Mouse (Mus musculus) limb, embryonic 12.5 days (tissue): ENCODE measurements around the gene Sh3pxd2a. TPM values are rescaled to one million over a fixed set of nuclear protein-coding genes. Genes with fewer than 3 reads are reported as not detected.

Source experiments
- ATAC-seq: fragments of 200-750 bp; cut with Nextera tagmentation; 2 replicates; pipeline ENCODE4 v1.8.0; 2017; ENCODE audit warnings: low read depth, moderate TSS enrichment; ENCODE audit not compliant: insufficient number of reproducible peaks, insufficient read depth, low FRiP score, low TSS enrichment
- H3K27ac ChIP-seq: fragments of 300-500 bp; sonication (generic); 2 replicates; pipeline ENCODE4 v1.5.1; 2016; ENCODE audit warnings: mild to moderate bottlenecking, moderate library complexity
- H3K27me3 ChIP-seq: fragments of 300-500 bp; sonication (generic); 2 replicates; pipeline ENCODE4 v1.6.1; 2016; ENCODE audit warnings: mild to moderate bottlenecking, moderate library complexity
- H3K36me3 ChIP-seq: fragments of 300-500 bp; sonication (generic); 2 replicates; pipeline ENCODE4 v1.6.1; 2016; ENCODE audit warnings: mild to moderate bottlenecking, moderate library complexity
- H3K4me1 ChIP-seq: fragments of 300-500 bp; sonication (generic); replicated peaks from 2 replicates; pipeline ENCODE4 v1.6.1; 2016
- H3K4me2 ChIP-seq: fragments of 300-500 bp; sonication (generic); 2 replicates; pipeline ENCODE4 v1.6.1; 2016; ENCODE audit warnings: mild to moderate bottlenecking, moderate library complexity
- H3K4me3 ChIP-seq: fragments of 300-500 bp; sonication (generic); replicated peaks from 2 replicates; pipeline ENCODE4 v1.5.1; 2016; ENCODE audit warnings: mild to moderate bottlenecking
- H3K9ac ChIP-seq: fragments of 300-500 bp; sonication (generic); replicated peaks from 2 replicates; pipeline ENCODE4 v1.6.1; 2016; ENCODE audit warnings: mild to moderate bottlenecking, moderate library complexity
- H3K9me3 ChIP-seq: fragments of 300-500 bp; sonication (generic); 2 replicates; pipeline ENCODE4 v1.6.1; 2016; ENCODE audit warnings: mild to moderate bottlenecking, moderate library complexity
- WGBS: fragments of 180-500 bp; shearing (Covaris S2); methylation state at CpG from one replicate; pipeline ENCODE4 v1.1.7; 2016; 5-methylcytosine and 5-hydroxymethylcytosine counted together
- polyA plus RNA-seq: library from polyadenylated mRNA; unstranded; fragments of >200 nt; fragmentation: Nextera tagmentation; extraction: Ambion mirVana; gene quantifications from 2 replicates; pipeline ENCODE4 v1.2.1, GENCODE M21; 2016

Gene Sh3pxd2a
- polyA plus RNA-seq, 1 experiment from 2014 or later, result 7.7 TPM

DNA sequence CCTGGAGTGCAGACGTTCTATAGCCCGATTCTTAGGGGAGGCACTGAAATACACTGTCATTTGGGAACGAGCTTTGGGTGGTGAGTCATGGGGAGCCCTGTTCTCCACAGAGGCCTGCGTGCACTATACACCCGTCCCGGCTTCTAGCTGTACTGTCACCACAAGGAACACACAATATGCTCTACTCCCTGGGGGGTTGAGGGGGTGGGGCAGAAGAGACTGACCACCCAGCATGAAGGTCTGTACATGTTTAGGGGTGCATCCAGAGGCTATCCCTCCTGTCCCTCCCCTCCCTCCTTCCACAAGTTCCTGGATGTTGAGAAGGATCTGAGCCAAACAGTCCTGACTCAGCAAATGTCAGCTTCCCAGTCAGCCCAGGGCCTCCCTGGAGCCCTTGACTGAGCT, 182.1 kb downstream of the Sh3pxd2a start:
- Histone ChIP-seq H3K36me3 (peaks cover 100% of the 10 kb centered on the region), H3K4me3 (no peak overlapping the region), H3K27ac (no peak overlapping the region), H3K9ac (0 out of 2 replicates have a peak overlapping the region, but pooled peaks have one; percentile 8), H3K27me3 (no peaks in the 10 kb centered on the region), H3K4me2 (no peak overlapping the region), H3K9me3 (no peaks in the 10 kb centered on the region), H3K4me1 (0 out of 2 replicates have a peak, but pooled peaks cover 7% of the 10 kb centered on the region)
- no peak for ATAC-seq
- 86% methylated on average over 6 of the region's 6 CpGs for WGBS

DNA sequence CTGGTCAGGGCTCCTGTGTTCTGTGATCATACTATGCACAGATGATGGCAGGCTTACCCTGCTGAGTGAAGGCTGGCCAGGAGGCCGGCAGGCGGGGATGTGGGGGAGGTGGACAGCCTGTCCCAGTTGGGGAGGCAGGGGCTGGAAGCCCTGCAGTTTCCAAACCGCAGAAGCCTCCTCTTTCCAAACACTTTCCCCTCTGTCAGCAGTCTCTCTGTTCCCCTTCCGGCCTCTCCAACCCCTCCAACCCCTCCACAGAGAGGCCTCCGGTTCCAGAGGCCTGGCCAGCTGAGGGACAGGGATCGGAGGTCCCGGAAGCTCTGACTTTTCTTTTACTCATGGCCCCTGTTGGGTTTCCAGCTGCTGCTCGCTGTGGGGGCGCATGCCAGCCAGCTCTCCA, 183.3 kb downstream of the Sh3pxd2a start:
- WGBS, result 93% methylated on average over 9 of the region's 9 CpGs
- H3K9ac ChIP-seq, result no peak overlapping the region
- H3K4me2 ChIP-seq, result no peak overlapping the region
- ATAC-seq, result no peak
- H3K36me3 ChIP-seq, result peaks cover 100% of the 10 kb centered on the region
- H3K27me3 ChIP-seq, result no peaks in the 10 kb centered on the region
- no peak overlapping the region for H3K4me3 ChIP-seq
- H3K27ac ChIP-seq, result no peak overlapping the region
- H3K4me1 ChIP-seq, result no peaks in the 10 kb centered on the region
- no peaks in the 10 kb centered on the region; the same call in 1 of the 2 replicates for H3K9me3 ChIP-seq

DNA sequence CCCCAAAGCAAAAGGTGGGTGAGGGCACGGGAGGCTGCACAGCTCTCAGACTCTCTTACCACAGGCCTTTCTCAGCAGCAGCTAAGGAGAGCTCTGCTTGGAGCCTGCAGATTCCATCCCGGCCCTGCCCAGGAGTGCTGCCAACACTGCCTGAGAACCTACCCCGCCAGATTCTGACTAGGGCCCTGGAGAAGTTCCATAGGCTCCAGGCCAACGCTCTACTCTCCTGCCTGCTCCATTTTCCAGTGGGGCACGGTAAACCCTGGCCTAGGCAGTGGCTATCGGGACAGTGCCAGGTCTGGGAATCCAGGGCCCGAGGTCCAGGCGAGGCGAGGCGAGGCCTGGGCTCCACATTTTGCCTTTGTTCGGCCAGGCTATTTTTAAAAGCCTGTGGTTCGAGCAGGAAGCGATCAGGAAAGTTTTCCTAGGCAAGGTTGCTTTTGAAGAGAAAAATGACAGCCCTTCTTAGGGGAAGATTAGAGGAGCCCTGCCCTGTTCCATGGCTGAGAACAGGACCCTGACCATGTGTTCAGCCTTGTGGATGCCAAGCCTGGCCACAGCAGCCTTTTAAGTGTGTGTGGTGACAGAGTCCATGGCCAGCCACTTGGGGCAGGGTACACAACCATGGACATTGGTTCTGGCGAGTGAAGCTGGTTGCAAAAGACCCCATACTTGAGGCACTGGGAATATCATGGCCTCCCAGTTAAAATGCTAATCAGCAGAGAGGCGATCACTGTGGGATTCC, 184.2 kb downstream of the Sh3pxd2a start:
- ATAC-seq, result no peak

DNA sequence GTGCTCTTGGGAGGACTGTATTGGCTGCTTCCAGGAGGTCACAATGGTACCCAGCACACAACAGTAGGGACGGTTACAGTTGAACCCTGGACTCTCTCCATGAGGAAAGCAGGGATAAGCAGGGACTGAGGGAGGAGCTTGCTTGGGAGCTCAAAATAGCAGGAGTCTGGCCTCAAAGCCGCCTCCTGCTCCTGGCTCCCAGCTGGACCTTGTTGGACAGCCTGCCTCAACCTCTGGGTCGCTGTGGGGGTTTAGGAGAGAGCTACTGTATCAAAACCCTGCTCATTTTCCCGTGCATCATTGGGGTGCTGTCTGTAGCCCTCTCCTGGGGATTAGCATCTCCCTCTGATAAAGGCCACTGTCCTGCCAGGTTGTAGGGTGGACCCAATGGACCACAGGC, 184.8 kb downstream of the Sh3pxd2a start:
- H3K36me3 ChIP-seq, result peaks cover 100% of the 10 kb centered on the region
- no peak overlapping the region for H3K4me3 ChIP-seq
- no peaks in the 10 kb centered on the region for H3K4me1 ChIP-seq
- no peaks in the 10 kb centered on the region for H3K27me3 ChIP-seq
- 90% methylated on average over 4 of the region's 4 CpGs for WGBS
- no peak overlapping the region for H3K9ac ChIP-seq
- no peak overlapping the region for H3K4me2 ChIP-seq
- H3K27ac ChIP-seq, result 0 out of 2 replicates have a peak overlapping the region, but pooled peaks have one; percentile 12
- H3K9me3 ChIP-seq, result no peaks in the 10 kb centered on the region; the same call in 1 of the 2 replicates
- no peak for ATAC-seq

More for the DNA sequence above, 184.2 kb downstream of the Sh3pxd2a start:
- Histone ChIP-seq H3K4me3 (no peak overlapping the region), H3K36me3 (peaks cover 100% of the 10 kb centered on the region), H3K9me3 (no peaks in the 10 kb centered on the region; the same call in 1 of the 2 replicates), H3K4me1 (no peaks in the 10 kb centered on the region), H3K27ac (0 out of 2 replicates have a peak overlapping the region, but pooled peaks have one; percentile 12), H3K27me3 (no peaks in the 10 kb centered on the region), H3K4me2 (no peak overlapping the region), H3K9ac (no peak overlapping the region)
- 90% methylated on average over 15 of the region's 15 CpGs for WGBS

DNA sequence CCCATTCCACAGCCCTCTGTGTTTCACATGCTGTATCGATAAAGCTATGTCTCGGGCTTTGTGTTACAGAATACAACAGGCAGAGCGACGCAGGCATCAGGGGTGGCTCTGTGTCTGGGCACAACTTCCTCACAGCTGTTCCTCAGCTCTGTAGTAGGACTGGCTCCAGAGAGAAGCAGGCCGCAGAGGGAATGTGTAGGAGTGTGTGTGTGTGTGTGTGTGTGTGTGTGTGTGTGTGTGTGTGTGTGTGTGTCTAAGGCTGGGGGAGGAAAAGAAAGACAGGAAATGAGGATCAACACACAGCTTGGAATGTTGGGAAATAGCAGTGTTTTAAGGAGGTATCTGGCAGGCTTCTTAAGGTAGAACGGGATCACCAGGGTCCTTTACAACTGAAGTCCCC, 187.5 kb downstream of the Sh3pxd2a start:
- no peak overlapping the region for H3K4me3 ChIP-seq
- no peak overlapping the region for H3K4me2 ChIP-seq
- H3K9ac ChIP-seq, result no peak overlapping the region
- no peaks in the 10 kb centered on the region; the same call in 1 of the 2 replicates for H3K9me3 ChIP-seq
- H3K27me3 ChIP-seq, result no peaks in the 10 kb centered on the region
- no peaks in the 10 kb centered on the region for H3K4me1 ChIP-seq
- 77% methylated on average over 6 of the region's 6 CpGs for whole genome bisulfite sequencing
- peak overlapping the region; percentile 51 for H3K27ac ChIP-seq
- no peak for ATAC-seq
- peaks cover 100% of the 10 kb centered on the region for H3K36me3 ChIP-seq

DNA sequence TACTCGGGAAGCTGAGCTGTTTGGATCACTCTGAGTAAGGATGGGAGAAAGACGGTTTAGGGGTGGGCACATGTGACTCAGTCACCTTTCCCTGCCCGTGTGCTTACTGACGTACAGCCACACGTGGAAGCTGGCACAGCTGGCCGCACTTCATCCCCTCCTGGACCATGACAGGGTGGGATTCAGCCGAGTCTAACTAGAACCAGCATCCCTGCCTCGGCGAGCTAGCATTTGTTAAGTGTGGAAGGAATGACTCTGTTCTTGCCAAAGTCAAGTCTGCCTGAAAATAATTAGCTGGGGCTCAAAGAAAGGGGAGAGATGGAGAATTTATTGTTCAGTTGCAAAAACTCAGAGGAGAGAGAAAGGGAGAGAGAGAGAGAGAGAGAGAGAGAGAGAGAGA, 193.7 kb downstream of the Sh3pxd2a start:
- ATAC-seq, result no peak
- Histone ChIP-seq H3K27ac (no peak overlapping the region), H3K4me3 (no peak overlapping the region), H3K4me1 (no peaks in the 10 kb centered on the region), H3K36me3 (peaks cover 99% of the 10 kb centered on the region), H3K4me2 (no peak overlapping the region), H3K27me3 (no peaks in the 10 kb centered on the region), H3K9me3 (no peaks in the 10 kb centered on the region), H3K9ac (no peak overlapping the region)
- WGBS, result 68% methylated on average over 9 of the region's 9 CpGs

DNA sequence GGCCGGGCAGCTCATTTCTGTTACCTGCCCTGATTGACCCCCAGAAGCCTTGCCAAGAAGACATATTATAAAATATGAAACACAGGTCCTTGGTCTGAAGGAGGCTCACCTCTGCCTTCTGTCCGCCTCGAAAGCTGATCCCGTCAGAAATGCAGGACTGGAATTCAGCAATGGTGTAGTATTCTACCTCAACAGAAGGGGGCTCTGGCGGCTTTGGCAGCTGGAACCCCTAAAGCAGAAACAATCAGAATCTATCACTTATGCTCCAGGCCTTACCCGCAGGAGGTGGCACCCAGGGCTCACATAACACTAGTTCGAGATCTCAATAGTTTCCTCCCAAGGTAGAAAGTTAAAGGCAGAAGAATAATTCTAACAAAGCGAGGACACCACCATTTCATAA, 194.5 kb downstream of the Sh3pxd2a start:
- Histone ChIP-seq H3K9me3 (no peaks in the 10 kb centered on the region), H3K9ac (no peak overlapping the region), H3K36me3 (peaks cover 95% of the 10 kb centered on the region), H3K4me2 (no peak overlapping the region), H3K27me3 (no peaks in the 10 kb centered on the region), H3K4me1 (no peaks in the 10 kb centered on the region), H3K4me3 (no peak overlapping the region), H3K27ac (no peak overlapping the region)
- ATAC-seq, result no peak
- WGBS, result 62% methylated on average over 8 of the region's 8 CpGs

DNA sequence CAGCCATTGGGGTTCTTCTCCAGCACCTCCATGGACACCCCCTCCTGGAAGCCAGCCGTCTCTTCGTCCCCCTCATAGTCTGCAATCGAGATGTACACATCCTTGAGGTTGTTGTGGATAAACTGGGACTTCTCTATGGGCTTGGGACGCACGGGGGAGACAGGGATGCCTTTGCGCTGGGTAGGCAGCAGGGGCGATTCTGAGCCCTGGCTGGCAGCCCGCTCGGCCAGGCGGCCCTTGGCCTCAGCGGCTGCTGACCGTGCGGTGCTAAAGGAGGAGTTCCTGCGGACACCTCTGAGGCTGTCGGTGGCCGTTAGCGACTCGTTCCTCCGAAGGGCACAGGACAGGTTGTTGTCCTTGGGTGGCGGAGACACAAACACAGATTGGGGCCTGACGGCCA, 197.1 kb downstream of the Sh3pxd2a start:
- H3K9me3 ChIP-seq, result no peaks in the 10 kb centered on the region
- WGBS, result 91% methylated on average over 21 of the region's 21 CpGs
- H3K9ac ChIP-seq, result no peak overlapping the region
- no peak overlapping the region for H3K27ac ChIP-seq
- no peak overlapping the region for H3K4me2 ChIP-seq
- peaks cover 79% of the 10 kb centered on the region for H3K36me3 ChIP-seq
- no peak for ATAC-seq
- H3K27me3 ChIP-seq, result no peaks in the 10 kb centered on the region
- H3K4me1 ChIP-seq, result 0 out of 2 replicates have a peak, but pooled peaks cover 2% of the 10 kb centered on the region
- no peak overlapping the region for H3K4me3 ChIP-seq

DNA sequence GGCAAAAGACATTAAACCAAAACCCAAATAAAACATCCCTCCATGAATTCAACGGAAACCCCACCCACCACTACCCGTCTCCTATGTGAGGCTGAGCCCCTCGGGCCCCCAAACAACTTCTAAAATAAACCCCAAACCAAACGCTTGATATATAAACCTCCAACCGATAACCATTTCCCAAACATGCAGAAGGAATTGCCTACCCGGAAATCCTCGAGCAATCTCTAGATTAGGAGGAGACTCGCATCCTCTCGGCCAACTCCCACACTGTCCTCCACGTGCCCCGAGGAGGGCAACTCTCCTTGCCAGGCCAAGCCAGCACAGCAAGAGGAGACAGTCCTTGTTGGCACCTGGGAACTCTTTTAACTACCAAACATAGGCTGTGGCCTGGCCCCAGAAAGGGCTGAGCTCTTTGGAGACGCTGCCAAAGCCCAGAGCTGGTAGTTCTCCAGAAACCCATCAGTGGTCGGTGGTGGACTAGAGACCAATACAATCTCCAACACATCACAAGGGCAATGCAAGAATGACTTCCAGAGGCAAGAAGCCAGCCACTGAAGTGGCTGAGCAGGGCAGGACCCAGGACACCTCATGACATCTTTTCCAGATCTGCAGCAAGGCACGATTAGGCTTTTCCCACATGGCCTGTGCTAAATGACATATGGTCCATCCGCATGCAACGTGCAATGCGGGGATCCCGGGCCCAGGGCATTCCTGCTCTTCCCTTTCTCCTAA, 198.0 kb downstream of the Sh3pxd2a start:
- Histone ChIP-seq H3K36me3 (peaks cover 71% of the 10 kb centered on the region), H3K9me3 (no peaks in the 10 kb centered on the region), H3K9ac (no peak overlapping the region), H3K4me1 (0 out of 2 replicates have a peak, but pooled peaks cover 2% of the 10 kb centered on the region), H3K27me3 (no peaks in the 10 kb centered on the region), H3K4me3 (no peak overlapping the region), H3K27ac (no peak overlapping the region), H3K4me2 (no peak overlapping the region)
- ATAC-seq, result no peak
- 91% methylated on average over 18 of the region's 18 CpGs for WGBS

DNA sequence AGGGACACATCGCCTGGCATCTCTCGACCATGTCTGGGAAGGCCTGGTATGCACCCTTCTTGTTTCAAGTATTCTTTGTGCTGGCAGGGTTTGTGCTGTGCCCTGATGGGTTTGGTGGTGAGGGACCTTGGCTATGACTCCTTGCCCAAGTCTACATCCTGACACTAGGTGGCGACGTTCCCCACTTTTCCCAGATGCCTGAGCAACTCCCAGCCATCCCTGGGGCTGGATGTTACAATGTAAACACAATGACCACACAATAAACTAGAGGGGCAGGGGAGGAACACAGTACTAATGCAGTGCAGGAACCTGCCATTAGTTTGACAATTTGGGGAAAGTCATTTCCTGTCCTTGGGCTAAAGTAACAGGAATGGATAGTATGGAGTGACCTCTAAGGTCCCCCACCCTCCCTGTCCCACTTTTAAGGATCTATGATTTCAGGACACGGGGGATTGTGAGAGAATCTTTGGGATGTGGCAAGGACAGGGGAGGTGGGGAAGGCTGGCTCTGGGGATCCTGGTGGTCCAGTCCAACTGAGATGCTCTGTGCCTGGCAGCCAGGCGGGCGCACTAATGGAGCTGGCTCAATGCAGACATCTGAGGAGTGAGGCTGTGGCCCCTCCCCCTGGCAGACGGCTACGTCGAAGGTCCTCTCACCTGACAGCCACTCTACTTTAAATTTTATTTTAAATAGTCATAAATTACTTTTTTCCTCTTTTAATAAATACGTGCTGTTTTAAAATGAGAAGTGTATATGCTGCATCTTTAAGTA, 199.7 kb downstream of the Sh3pxd2a start:
- no peaks in the 10 kb centered on the region for H3K27me3 ChIP-seq
- H3K4me3 ChIP-seq, result no peak overlapping the region
- peaks cover 55% of the 10 kb centered on the region for H3K36me3 ChIP-seq
- no peaks in the 10 kb centered on the region for H3K9me3 ChIP-seq
- H3K9ac ChIP-seq, result no peak overlapping the region
- peaks cover 6% of the 10 kb centered on the region; the same call in 1 of the 2 replicates for H3K4me1 ChIP-seq
- 51% methylated on average over 11 of the region's 11 CpGs for WGBS
- peak; percentile 29; the same call in 1 of the 2 replicates for ATAC-seq
- no peak overlapping the region for H3K27ac ChIP-seq
- no peak overlapping the region for H3K4me2 ChIP-seq

DNA sequence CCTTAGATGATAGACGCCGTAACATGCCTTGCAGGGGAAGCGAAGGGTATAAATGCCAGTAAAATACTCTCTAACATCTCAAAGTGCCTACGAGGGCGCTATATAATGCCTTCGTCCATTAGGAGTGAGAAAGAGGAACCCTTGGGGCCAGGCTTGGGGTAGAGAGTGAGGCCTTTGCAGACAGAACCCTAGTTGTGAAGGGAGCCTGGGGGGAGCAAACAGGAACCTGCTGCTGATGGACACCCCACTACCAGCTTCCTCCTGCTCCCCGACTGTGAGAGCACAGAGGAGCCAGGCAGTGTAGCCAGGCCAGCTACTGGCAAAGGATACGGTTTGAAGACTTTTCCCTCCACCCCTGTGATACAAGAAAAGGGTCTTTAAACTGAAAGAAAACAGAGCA, 200.6 kb downstream of the Sh3pxd2a start:
- H3K36me3 ChIP-seq, result peaks cover 46% of the 10 kb centered on the region
- ATAC-seq, result no peak

More for the DNA sequence above, 200.6 kb downstream of the Sh3pxd2a start:
- Histone ChIP-seq H3K27ac (no peak overlapping the region), H3K9ac (no peak overlapping the region), H3K4me3 (no peak overlapping the region), H3K4me2 (no peak overlapping the region), H3K27me3 (no peaks in the 10 kb centered on the region), H3K4me1 (peaks cover 11% of the 10 kb centered on the region; the same call in 1 of the 2 replicates), H3K9me3 (no peaks in the 10 kb centered on the region)
- 91% methylated on average over 8 of the region's 8 CpGs for WGBS
